Mouse (Mus musculus) forebrain, embryonic 13.5 days (tissue): ENCODE measurements around the gene Foxn3. TPM values are rescaled to one million over a fixed set of nuclear protein-coding genes. Genes with fewer than 3 reads are reported as not detected.

Source experiments
- ATAC-seq: fragments of 200-750 bp; cut with Nextera tagmentation; 2 replicates; pipeline ENCODE4 v1.8.0; 2017
- H3K27ac ChIP-seq: fragments of 300-500 bp; sonication (generic); 2 replicates; pipeline ENCODE4 v1.5.1; 2015; ENCODE audit warnings: inconsistent platforms, mild to moderate bottlenecking, moderate library complexity
- H3K27me3 ChIP-seq: fragments of 300-500 bp; sonication (generic); 2 replicates; pipeline ENCODE4 v1.6.1; 2015; ENCODE audit warnings: mild to moderate bottlenecking, inconsistent platforms
- H3K36me3 ChIP-seq: fragments of 300-500 bp; sonication (generic); 2 replicates; pipeline ENCODE4 v1.6.1; 2015; ENCODE audit warnings: mild to moderate bottlenecking, inconsistent platforms; ENCODE audit not compliant: poor library complexity, severe bottlenecking
- H3K4me1 ChIP-seq: fragments of 300-500 bp; sonication (generic); 2 replicates; pipeline ENCODE4 v1.6.1; 2015; ENCODE audit warnings: inconsistent platforms
- H3K4me2 ChIP-seq: fragments of 300-500 bp; sonication (generic); 2 replicates; pipeline ENCODE4 v1.6.1; 2015; ENCODE audit warnings: inconsistent platforms, mild to moderate bottlenecking, moderate library complexity
- H3K4me3 ChIP-seq: fragments of 300-500 bp; sonication (generic); 2 replicates; pipeline ENCODE4 v1.5.1; 2015; ENCODE audit warnings: mild to moderate bottlenecking, inconsistent platforms
- H3K9ac ChIP-seq: fragments of 300-500 bp; sonication (generic); 2 replicates; pipeline ENCODE4 v1.6.1; 2015; ENCODE audit warnings: mild to moderate bottlenecking, inconsistent platforms
- H3K9me3 ChIP-seq: fragments of 300-500 bp; sonication (generic); replicated peaks from 2 replicates; pipeline ENCODE4 v1.6.1; 2016; ENCODE audit warnings: inconsistent platforms
- WGBS: fragments of 180-500 bp; shearing (Covaris S2); methylation state at CpG from one replicate; pipeline ENCODE4 v1.1.7; 2015; 5-methylcytosine and 5-hydroxymethylcytosine counted together
- polyA plus RNA-seq: library from polyadenylated mRNA; unstranded; fragments of >200 nt; fragmentation: Nextera tagmentation; extraction: Ambion mirVana; gene quantifications from 2 replicates; pipeline ENCODE4 v1.2.1, GENCODE M21; 2015

Foxn3 gene
- polyA plus RNA-seq, 1 experiment from 2014 or later: 83.5 TPM

DNA sequence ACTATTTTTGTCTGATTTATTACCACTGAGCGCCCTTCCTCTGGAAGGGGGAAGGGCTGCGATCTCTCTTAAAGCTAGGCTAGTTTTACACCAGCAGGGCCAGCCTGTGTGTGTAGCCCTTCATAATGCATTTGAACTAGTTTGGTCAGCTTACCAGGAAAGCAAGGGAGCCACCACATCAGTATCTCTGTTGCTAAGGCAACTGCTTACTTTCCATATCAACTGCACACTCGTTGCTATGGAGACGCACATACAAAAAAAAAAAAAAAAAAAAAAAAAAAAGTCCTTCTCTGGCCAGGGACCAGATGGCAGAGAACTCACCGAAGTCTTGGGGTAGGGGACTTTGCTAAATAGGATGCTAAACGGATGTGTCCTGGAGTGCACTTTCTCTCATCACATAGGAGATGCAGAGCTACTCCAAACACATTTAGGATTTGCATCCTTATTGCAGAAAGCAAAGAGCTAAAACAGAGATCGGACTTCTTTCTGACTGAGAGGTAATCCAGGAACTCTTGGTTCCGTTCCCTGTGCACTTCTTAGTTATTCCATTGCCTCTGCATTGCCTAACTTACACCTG lies 187.4 kb downstream of the Foxn3 start:
- H3K36me3 ChIP-seq: peaks cover 22% of the 10 kb centered on the region
- no peaks in the 10 kb centered on the region for H3K9me3 ChIP-seq
- no peak overlapping the region for H3K4me3 ChIP-seq
- H3K9ac ChIP-seq: no peak overlapping the region
- H3K27me3 ChIP-seq: no peaks in the 10 kb centered on the region
- ATAC-seq: peak; percentile 44
- H3K27ac ChIP-seq: 0 out of 2 replicates have a peak overlapping the region, but pooled peaks have one; percentile 20
- peaks cover 72% of the 10 kb centered on the region for H3K4me1 ChIP-seq
- 73% methylated on average over 8 of the region's 8 CpGs for WGBS
- no peak overlapping the region for H3K4me2 ChIP-seq

DNA sequence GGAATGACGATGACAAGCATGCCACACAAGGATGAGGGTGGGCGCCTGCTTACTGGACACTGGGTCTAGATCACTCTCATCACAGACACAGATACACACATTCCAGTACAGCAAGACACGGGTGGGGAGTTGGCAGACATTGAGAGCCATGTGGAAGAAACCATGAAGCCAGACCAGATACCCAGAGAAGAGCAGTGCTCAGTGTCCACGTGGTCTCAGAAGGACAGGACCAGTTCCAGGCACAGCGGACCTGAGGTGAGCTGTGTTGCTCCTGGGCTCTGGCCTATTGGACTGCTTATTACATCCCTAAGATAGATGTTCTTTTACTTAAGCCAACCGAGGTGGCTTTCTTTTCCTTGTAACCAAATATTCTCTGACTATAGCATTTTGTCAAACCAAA lies 188.0 kb downstream of the Foxn3 start:
- WGBS: 92% methylated on average over 6 of the region's 6 CpGs
- no peak overlapping the region for H3K4me2 ChIP-seq
- H3K4me3 ChIP-seq: no peak overlapping the region
- peaks cover 21% of the 10 kb centered on the region for H3K36me3 ChIP-seq
- no peak overlapping the region for H3K27ac ChIP-seq
- peaks cover 73% of the 10 kb centered on the region for H3K4me1 ChIP-seq
- ATAC-seq: no peak
- no peaks in the 10 kb centered on the region for H3K9me3 ChIP-seq
- no peak overlapping the region for H3K9ac ChIP-seq
- H3K27me3 ChIP-seq: no peaks in the 10 kb centered on the region

DNA sequence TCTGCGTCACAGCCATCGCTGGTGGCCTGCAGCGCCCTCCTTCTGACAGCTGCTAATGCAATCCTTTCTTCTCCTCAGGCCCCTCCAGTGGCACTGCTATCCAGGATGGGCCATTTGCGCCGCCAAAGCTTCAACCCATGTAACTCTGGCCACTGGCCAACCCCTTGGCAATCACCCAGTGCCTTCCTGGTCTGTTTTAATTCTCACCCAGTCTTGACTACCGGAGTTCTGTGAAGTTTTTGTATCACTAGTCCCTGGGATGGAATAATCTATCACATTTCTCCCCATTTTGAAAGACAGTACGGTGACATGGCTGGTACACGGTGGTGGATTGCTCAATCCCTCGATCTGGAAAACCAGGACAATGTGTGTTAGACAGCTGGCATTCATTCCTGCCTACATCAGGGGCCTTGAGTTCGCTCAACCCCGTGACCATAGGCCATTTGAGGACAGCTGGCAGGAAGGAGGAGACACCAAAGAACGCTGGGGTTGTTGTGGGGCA lies 189.2 kb downstream of the Foxn3 start:
- peaks cover 21% of the 10 kb centered on the region for H3K36me3 ChIP-seq
- 64% methylated on average over 12 of the region's 12 CpGs for WGBS
- no peak overlapping the region for H3K9ac ChIP-seq
- no peaks in the 10 kb centered on the region for H3K27me3 ChIP-seq
- no peak overlapping the region for H3K4me2 ChIP-seq
- no peaks in the 10 kb centered on the region for H3K9me3 ChIP-seq
- H3K27ac ChIP-seq: peak overlapping the region; percentile 37
- ATAC-seq: peak; percentile 68
- H3K4me1 ChIP-seq: peaks cover 73% of the 10 kb centered on the region
- H3K4me3 ChIP-seq: no peak overlapping the region

DNA sequence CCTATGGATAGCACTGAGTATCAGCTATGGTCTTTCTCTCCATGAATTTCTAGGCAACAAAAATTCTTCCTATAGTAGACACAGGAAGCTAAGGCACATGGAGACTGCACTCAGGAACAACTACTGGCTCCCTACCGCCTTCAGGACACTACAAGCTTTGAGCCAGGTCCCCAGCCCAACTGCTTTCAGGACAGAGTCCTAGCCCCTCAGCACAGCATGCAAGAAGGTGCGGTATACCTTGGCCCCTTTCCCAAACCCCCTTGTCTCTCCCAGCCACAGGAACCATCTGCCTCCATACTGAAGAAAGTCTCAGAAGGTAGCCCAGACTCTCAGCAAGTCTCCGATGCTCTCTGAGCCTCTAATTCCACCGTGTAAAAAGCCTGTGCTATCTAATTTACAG lies 189.8 kb downstream of the Foxn3 start:
- H3K4me2 ChIP-seq: no peak overlapping the region
- no peaks in the 10 kb centered on the region for H3K9me3 ChIP-seq
- WGBS: 80% methylated on average over 4 of the region's 4 CpGs
- no peaks in the 10 kb centered on the region for H3K27me3 ChIP-seq
- ATAC-seq: peak; percentile 28; the same call in 1 of the 2 replicates
- H3K4me3 ChIP-seq: no peak overlapping the region
- no peak overlapping the region for H3K9ac ChIP-seq
- peak overlapping the region; percentile 37 for H3K27ac ChIP-seq
- H3K36me3 ChIP-seq: peaks cover 21% of the 10 kb centered on the region
- peaks cover 72% of the 10 kb centered on the region for H3K4me1 ChIP-seq

DNA sequence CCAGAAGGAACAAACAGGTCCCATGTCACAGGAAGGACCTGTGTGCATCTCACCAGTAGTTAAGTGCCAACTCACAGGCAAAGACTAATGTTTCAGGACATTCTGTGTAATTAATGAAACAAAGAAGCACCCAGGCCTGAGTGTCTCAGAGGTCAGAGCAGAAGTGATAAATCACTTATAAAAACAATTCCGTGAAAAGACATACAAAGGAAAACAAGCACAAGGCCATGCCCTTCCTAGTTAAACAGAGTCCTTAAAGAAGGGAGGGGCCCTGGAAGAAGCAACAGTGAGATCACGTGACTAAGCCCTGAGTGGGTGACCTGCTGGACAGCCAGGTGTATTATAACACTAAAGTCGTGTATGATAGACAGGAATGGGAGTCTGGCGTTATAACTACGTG lies 191.9 kb downstream of the Foxn3 start:
- Histone ChIP-seq H3K4me1 (peaks cover 65% of the 10 kb centered on the region), H3K4me3 (no peak overlapping the region), H3K36me3 (peaks cover 21% of the 10 kb centered on the region), H3K4me2 (no peak overlapping the region), H3K9ac (no peak overlapping the region), H3K27ac (no peak overlapping the region), H3K9me3 (no peaks in the 10 kb centered on the region), H3K27me3 (no peaks in the 10 kb centered on the region)
- WGBS: 86% methylated on average over 5 of the region's 5 CpGs
- no peak for ATAC-seq

DNA sequence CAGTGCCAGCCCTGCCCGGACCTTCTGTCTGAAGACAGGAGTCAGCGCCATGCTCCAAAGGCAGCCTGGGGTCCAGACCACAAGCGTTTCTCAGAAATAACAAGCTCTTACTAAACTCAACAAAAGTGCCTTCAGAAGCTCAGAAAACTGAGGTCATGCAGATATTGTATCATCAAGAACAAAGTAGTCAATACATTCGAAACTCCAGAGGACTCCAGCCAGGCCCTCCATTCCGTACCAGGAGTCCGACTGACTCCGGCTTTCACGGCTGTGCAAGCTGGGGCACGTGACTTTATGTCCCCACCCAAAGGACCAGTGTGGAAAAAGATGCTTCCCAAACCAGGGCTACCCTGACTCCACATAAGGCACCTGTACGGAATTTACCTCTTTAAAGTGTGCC lies 195.1 kb downstream of the Foxn3 start:
- Histone ChIP-seq H3K9me3 (no peaks in the 10 kb centered on the region), H3K4me1 (peaks cover 54% of the 10 kb centered on the region), H3K27me3 (no peaks in the 10 kb centered on the region), H3K27ac (no peak overlapping the region), H3K4me3 (no peak overlapping the region), H3K36me3 (peaks cover 5% of the 10 kb centered on the region; the same call in 1 of the 2 replicates), H3K4me2 (no peak overlapping the region), H3K9ac (no peak overlapping the region)
- no peak for ATAC-seq
- 91% methylated on average over 10 of the region's 10 CpGs for WGBS

DNA sequence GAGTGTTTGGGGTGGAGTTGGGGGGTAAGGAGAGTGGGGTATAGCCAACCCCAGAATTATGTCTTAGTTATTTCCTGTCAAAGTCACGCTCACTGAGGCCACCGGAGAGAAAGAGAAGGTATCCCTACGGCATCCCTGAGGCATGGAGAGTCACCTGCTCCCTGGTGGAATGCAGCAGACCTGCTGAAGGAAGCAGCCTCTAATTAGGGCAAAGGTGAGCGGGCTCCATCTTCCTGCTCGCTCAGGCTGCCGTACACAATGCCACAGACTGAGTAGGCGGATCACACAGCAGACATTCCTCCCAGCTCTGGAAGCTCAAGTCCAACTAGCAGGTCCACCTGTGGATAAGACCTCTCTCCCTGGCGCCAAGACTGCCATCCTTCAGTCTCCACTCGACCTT lies 197.4 kb downstream of the Foxn3 start:
- WGBS: 85% methylated on average over 9 of the region's 9 CpGs
- no peaks in the 10 kb centered on the region for H3K27me3 ChIP-seq
- ATAC-seq: no peak
- no peak overlapping the region for H3K9ac ChIP-seq
- H3K9me3 ChIP-seq: no peaks in the 10 kb centered on the region
- H3K4me3 ChIP-seq: no peak overlapping the region
- H3K36me3 ChIP-seq: no peaks in the 10 kb centered on the region
- H3K4me2 ChIP-seq: no peak overlapping the region
- no peak overlapping the region for H3K27ac ChIP-seq
- H3K4me1 ChIP-seq: peaks cover 69% of the 10 kb centered on the region

DNA sequence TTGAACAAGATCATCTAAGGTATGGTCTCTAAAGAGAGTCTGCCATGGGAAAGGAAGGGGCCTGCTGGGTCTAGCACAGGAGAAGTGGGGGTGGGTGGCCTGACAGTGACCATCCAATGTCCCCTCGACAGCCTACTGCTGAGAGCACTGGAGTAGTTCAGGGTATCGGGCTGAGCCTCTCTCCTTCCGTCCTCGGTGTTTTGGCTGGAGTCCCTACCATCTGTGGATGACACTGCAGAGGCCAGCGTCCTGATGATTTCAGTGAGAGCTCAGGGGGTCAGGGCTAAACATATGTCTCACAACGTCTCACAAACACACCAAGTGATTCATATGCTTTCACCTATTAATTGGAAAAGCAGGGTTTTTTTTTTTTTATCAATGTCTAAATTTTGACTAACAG lies 199.2 kb downstream of the Foxn3 start:
- no peak for ATAC-seq
- H3K4me3 ChIP-seq: no peak overlapping the region
- H3K9me3 ChIP-seq: no peaks in the 10 kb centered on the region
- no peak overlapping the region for H3K4me2 ChIP-seq
- no peaks in the 10 kb centered on the region for H3K36me3 ChIP-seq
- 80% methylated on average over 6 of the region's 6 CpGs for WGBS
- H3K27ac ChIP-seq: no peak overlapping the region
- no peaks in the 10 kb centered on the region for H3K27me3 ChIP-seq
- H3K4me1 ChIP-seq: peaks cover 53% of the 10 kb centered on the region
- H3K9ac ChIP-seq: no peak overlapping the region

DNA sequence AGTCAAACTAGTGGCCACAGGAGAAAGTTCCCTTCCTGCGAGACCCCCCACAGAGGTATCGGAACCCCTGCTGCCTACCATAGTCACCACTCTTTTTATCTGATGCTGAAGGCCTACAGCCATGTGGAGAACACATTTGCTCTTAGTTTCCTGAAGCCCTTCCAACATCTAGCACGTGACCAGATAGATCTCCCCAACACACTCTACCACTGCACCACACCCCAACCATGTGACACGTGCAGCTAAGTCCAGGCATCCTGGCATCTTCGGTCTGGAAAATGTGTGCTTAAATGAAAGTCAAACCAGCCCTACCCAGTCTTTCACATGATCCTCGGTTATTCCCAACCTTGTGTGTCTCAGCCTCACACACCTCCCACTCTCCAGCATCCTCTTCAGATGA lies 200.4 kb downstream of the Foxn3 start:
- Histone ChIP-seq H3K27me3 (no peaks in the 10 kb centered on the region), H3K4me3 (no peak overlapping the region), H3K9ac (no peak overlapping the region), H3K4me2 (no peak overlapping the region), H3K9me3 (no peaks in the 10 kb centered on the region), H3K27ac (no peak overlapping the region), H3K4me1 (peaks cover 43% of the 10 kb centered on the region), H3K36me3 (no peaks in the 10 kb centered on the region)
- ATAC-seq: no peak
- WGBS: 90% methylated on average over 6 of the region's 6 CpGs

DNA sequence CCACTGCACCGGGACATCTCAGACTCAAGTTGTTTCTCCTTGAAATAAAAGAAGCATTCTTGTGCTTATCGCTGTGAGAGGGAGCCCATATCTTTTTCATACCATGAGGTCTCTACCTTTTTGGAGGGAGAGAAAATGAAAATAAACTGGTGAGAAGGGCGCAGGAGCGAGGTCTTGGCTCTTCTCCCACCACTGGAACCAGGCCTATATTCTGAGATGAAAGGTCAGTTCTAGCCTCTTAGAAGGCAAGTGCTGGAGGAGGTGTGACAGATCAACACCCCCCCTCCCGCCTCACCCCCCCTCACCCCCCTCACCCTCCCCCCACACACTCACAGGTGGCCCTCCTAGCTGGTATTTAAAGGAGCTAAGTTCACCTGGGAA lies 201.6 kb downstream of the Foxn3 start:
- WGBS: 69% methylated on average over 5 of the region's 5 CpGs
- H3K27me3 ChIP-seq: no peaks in the 10 kb centered on the region
- H3K4me1 ChIP-seq: peaks cover 48% of the 10 kb centered on the region
- peak overlapping the region; percentile 57; the same call in 1 of the 2 replicates for H3K27ac ChIP-seq
- H3K4me3 ChIP-seq: no peak overlapping the region
- ATAC-seq: no peak
- H3K4me2 ChIP-seq: no peak overlapping the region
- H3K36me3 ChIP-seq: no peaks in the 10 kb centered on the region
- no peak overlapping the region for H3K9ac ChIP-seq
- no peaks in the 10 kb centered on the region for H3K9me3 ChIP-seq

DNA sequence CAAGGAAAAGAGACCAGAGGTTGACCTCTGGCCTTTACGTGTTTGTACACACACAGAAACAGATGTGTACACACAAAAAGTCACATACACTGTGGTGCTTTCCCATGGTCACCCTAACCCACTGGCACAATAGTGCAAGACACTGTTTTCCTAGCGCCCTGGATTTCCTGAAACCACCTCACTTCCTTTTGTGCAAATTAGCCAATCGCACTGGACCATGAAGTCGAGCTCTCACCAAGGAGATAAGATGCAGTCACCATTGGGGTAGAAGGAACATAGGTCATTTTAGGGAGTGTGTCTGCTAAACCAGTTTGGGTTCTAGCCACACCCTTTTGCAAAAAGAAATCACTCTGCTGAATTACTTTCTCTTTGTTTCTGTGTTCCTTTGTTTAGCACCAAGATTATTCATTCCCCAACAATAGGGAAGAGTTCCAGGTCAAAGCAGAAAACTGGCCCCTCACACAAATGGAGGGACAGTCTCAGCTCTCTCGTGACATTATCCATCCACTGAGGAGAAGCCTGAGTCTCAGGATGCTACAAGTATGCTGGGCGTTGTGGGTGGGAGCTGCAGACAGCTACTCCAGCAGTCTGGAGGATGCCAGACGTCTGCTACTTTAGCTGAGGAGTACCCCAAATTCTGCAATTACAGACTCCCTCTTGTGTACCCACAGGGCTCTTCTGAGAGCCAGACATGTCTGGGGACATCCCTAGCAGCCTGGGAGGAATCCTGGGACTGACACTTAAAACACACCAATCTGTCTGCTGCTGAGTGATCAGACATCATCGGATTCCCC lies 202.2 kb downstream of the Foxn3 start:
- Histone ChIP-seq H3K9ac (no peak overlapping the region), H3K4me2 (no peak overlapping the region), H3K27ac (peak overlapping the region; percentile 57), H3K27me3 (no peaks in the 10 kb centered on the region), H3K36me3 (no peaks in the 10 kb centered on the region), H3K4me3 (no peak overlapping the region), H3K4me1 (peaks cover 47% of the 10 kb centered on the region), H3K9me3 (no peaks in the 10 kb centered on the region)
- ATAC-seq: peak; percentile 20; the same call in 1 of the 2 replicates
- WGBS: 57% methylated on average over 8 of the region's 8 CpGs

DNA sequence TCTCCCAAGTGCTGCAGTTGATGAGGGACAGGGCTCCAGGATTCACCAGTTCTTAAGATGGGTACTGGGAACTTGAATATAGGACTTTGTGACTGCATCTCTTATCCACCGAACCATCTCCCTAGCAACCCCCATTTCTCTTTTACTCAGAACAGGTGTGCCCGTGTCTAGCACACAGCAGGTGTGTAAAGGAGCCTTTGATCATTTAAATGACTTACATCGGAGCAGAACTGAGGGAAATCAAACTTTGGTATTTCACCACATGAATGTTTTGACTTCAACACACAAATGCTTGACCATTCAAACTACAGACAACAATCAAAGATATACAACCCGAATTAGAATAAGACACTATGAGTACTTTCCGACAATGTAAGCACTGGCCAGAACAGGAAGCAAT lies 204.7 kb downstream of the Foxn3 start:
- ATAC-seq: no peak
- H3K36me3 ChIP-seq: no peaks in the 10 kb centered on the region
- H3K4me1 ChIP-seq: peaks cover 36% of the 10 kb centered on the region
- H3K27ac ChIP-seq: no peak overlapping the region
- no peak overlapping the region for H3K4me3 ChIP-seq
- no peaks in the 10 kb centered on the region for H3K9me3 ChIP-seq
- H3K9ac ChIP-seq: no peak overlapping the region
- WGBS: 83% methylated on average over 5 of the region's 5 CpGs
- no peaks in the 10 kb centered on the region for H3K27me3 ChIP-seq
- no peak overlapping the region for H3K4me2 ChIP-seq
